Mouse (Mus musculus) embryonic fibroblast, embryonic 13.5 days (primary cell): Measurements from ENCODE around the gene Asna1.

Source experiments
- CTCF ChIP-seq: IDR thresholded peaks from 2 replicates; pipeline ENCODE4 v1.5.1; 2011; ENCODE audit warnings: mild to moderate bottlenecking, control low read depth, low read length, moderate library complexity, borderline replicate concordance; ENCODE audit not compliant: insufficient read depth
- POLR2A ChIP-seq: IDR thresholded peaks from 2 replicates; pipeline ENCODE4 v1.6.1; 2011; ENCODE audit warnings: low read depth, mild to moderate bottlenecking, control low read depth, low read length, moderate library complexity

GRCm38 (mm10) chr8:85017209-85017608 is 7.9 kb downstream of the Asna1 start:
- TF ChIP-seq CTCF (no peak), POLR2A (no peak)
